Mouse (Mus musculus): ENCODE data around the gene Mical2.

The Mical2 gene

DNA sequence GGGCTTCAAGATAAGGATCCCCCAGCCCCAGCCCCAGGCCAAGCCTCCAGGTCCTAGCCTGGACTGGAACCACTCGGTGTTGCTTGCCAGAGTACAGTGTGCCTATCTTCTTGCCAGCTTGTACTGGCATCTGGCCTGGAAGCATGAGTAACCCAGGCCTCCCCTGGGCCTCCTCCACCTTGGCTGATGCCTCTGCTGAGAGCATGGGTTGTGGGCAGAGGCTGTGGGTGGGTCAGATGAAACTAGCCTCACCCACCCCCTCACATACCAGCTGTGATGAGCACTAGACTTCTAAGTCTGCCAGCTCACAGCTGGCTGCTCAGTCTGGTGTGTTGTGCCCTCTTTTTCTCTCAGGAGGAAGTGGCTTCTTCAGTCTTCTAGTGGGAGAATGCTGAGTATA lies 90.6 kb downstream of the Mical2 start:
- peak in 1 of 2 experiments; percentile 69 for DNase-seq (ENCODE audit: low spot score in 2 of 2)

DNA sequence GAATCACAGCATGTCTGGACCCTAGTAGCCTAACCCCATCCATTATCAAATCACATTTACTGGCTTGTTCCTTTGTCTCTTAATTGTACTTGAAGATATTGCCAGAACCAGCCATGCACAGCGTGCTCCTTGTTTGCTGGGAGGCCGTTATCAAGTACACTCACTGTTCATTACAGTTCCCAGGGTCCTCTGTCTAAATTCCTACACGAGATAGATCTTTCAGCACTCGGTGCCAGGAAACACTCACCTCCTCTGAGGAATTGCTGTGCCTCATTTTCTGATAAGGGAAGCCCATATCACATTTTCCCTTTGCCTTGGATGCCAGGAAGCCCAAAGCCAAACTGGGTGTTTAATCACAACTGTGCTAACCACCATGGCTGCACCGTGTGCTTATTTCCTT lies 91.8 kb downstream of the Mical2 start:
- no peak for DNase-seq (ENCODE audit: low spot score in 2 of 2)

DNA sequence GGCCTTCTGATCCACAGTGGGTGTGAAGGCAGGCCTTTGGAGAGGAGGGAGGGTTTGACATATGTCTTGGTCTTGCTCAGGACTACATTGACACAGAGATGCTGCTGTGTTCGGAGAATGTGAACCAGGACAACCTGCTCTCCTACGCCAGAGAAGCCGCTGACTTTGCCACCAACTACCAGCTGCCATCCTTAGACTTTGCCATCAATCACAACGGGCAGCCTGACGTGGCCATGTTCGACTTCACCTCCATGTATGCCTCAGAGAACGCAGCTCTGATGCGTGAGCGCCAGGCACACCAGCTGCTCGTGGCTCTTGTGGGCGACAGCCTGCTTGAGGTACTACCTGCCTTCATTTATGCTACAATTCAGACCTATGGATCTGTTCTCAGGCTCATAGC lies 92.7 kb downstream of the Mical2 start:
- DNase-seq (ENCODE audit: low spot score in 2 of 2), result no peak

DNA sequence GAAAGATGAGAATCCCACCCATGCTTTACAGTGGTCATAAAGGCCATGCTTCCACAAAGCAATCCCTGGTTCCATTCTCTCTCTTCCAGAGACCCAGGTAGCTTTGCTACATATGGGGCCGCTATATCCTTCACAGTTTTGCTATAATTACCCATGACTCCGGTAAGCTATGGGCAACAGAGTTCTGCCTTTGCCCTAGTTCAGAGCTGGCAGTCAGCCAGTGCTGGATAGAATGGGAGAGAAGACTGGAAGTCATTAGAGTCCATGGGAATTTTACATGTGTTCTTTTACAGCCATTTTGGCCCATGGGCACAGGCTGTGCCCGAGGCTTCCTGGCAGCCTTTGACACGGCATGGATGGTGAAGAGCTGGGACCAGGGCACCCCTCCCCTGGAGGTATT lies 93.8 kb downstream of the Mical2 start:
- DNase-seq (ENCODE audit: low spot score in 2 of 2), result no peak

DNA sequence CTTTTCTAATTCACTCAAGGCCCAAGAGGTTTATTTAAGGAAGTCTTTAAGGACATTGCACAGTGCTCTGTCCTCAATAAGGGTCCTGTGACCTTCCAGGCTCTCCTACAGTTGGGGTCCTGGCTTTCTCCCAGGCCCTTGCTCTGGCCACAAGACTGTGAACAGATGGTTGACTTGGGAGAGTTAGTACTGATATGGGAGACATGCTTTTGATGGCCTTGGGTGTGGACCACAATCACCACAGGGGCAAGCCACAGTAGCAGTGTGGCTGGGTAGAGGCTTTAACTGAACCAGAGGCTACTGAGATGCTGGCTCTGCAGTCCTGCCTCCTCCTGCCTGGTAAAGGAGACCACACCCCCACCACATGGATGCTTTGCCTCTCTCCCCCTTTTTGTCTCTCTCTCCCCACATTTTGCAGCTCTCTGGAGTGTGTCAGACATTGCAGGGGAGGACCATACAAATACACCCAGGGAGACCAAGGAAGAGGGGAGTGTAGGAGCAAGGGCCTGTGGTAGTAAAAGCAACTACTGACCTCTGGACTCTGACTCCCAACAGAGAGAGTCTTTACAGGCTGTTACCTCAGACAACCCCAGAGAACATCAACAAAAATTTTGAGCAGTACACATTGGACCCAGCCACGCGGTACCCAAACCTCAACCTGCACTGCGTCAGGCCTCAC lies 94.5 kb downstream of the Mical2 start:
- DNase-seq (ENCODE audit: low spot score in 2 of 2), result no peak

DNA sequence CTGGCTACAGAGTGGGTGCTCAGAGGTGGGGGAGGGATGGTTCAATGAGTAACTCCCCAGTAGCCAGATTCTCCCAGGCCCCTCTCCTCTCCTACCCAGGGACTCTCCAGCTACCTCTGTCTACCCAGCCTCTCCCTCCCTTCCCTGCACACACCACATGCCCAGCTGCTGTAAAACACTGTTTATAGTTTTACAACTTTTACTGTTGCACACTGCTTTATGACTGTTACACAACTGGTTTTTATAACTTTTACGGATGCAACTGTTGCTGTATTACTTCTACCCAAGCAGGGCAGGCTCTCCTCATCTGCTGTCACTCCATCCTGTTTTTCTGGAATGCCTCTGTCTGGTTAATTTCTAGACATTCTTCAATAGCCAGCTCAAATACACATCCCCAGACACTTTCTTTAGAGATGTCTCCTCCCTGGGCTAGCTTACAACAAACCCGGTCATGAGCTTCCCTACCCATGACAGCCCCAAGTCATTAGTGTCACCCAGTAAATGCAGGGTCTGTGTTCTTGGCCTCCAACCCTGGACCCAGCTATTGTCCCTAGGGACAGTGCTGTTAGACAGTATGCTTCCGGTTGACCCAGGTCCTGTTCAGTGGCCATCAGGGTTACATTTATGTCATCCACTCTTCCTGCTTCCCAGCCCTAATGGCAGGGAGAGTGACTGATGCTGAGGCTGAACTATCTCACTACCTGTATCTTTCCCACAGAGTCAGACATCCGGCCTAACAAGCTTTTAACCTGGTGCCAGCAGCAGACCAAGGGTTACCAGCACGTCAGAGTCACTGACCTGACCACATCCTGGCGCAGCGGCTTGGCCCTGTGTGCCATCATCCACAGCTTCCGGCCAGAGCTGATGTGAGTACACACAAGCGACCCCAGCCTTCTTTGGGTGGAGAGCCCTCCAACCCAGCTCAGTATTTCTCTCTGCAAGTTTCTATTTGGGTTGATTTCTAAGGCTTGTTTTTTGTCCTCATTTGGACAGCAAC lies 96.4 kb downstream of the Mical2 start:
- no peak for DNase-seq (ENCODE audit: low spot score in 2 of 2)

DNA sequence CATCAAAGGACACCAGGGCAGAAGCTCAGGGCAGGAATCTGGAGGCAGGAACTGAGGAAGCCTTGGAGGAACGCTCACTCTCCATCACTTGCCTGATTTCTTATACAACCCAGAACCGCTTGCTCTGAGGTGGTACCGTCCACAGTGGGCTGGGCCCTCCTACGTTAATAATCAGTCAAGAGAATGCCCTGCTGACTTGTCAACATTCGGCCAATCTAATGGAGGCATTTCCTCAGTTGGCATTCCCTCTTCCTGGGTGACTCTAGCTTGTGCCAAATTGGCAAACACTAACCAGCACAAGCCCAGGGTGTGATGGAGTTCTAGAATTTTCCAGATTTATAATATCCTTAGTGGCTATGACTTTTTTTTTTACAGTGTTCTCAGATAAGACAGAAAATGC lies 98.9 kb downstream of the Mical2 start:
- no peak for DNase-seq (ENCODE audit: low spot score in 2 of 2)

DNA sequence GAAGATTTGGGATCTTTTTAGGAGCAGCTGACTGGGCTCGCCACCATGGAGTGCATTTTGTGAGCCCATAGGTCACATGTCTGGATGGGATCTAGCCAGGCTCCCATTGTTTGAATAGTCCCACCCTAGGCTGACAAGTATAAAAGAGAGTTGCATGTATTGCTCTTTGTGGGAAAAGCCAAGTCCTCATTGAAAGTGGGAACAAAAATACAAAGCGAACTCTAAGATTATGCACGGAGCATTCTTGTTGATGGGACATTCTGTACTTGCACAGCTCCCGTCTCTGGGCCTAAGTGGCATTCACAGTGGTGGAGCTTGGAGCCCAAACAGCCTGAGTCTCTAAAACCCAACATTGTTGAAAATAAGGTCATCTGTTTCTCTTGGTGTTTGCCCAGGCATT lies 101.2 kb downstream of the Mical2 start:
- DNase-seq (ENCODE audit: low spot score in 2 of 2), result no peak

DNA sequence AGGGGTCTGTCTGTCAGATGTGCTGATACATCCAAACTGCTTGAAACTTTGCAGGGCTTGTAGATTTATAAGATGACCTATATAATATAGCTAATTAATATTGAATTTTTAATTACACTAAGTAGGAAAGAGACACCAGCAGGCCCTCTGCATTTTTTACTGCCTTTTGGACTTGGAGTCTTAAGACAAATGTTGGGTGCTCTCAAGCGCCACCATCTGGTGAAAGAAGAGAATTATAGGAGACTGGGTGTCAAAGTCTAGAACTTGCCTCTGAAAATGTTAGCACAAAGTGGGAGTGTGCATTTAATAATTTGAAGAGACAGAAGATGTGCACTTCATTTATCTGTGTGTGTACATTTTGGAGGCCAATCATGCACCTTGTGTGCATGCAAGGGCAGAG lies 103.3 kb downstream of the Mical2 start:
- DNase-seq (ENCODE audit: low spot score in 2 of 2), result peak; percentile 33 to 35

DNA sequence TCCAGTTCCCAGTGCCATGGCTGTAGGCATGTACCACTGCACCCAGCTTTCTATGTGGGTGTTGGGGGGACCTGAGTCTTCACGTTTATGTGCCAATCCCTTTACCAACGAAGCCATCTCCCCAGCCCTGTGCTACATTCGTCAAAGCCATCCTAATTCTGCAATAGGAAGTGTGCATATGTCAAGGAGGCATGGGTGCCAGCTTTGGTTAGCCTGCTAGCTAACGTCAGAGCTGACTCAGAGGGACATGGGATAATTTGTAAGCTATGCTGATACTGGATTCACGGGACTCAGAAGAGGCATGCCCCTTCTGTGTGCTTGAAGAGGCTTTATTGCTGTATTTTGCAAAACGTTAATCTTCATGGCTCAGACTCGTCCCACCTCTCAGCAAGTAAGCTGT lies 103.8 kb downstream of the Mical2 start:
- no peak for DNase-seq (ENCODE audit: low spot score in 2 of 2)

DNA sequence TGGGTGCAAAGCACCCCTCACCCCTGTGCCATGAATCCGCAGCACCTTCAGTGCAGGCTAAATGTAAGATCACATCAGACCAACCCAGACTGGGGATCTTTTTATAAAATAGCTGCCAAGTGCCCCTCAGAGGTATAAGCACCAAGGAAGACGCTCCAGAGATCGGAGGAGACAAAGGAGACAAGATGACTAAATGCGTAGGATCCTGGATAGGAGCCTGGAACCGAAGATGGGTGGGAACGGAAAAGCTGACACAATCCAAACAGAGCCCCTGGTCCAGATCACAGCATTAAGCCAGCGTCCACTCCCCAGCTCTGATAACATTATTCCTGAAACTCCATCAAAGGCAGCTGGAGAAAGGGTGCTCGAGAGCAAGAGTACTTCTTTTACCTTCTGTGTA lies 105.3 kb downstream of the Mical2 start:
- DNase-seq (ENCODE audit: low spot score in 2 of 2), result no peak

DNA sequence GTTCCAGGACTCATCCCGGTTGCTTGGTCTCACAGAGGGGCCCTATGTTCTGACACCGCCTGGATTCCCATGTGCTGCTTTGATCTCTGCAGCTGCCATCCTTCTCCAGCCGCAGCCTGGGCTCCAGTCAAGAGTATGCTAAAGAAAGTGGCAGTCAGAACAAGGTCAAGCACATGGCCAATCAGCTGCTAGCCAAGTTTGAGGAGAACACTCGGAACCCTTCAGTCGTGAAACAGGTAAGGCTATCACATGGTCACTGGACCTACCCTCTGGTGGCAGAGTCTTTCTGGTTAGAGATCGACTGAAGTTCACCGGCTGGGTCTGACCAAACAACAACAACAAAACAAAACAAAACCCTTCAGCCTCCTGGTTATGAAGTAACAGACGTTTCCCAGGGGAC lies 106.1 kb downstream of the Mical2 start:
- DNase-seq (ENCODE audit: low spot score in 2 of 2), result no peak

DNA sequence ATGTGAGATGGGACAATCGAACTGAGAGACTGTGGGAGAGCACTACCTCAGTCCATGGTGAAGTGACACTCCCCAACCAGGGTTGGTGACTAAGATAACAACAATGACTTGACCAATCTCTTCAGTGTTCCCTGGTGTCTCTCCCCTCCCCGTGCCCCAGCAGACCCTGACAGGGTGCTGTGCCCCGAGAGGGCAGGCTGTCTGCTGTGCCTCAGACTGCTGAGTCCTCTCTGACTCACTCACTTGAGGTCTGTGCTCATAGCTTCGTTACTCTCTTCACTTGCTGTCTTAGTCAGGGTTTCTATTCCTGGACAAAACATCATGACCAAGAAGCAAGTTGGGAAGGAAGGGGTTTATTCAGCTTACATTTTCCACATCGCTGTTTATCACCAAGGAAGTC lies 106.8 kb downstream of the Mical2 start:
- DNase-seq (ENCODE audit: low spot score in 2 of 2), result no peak

DNA sequence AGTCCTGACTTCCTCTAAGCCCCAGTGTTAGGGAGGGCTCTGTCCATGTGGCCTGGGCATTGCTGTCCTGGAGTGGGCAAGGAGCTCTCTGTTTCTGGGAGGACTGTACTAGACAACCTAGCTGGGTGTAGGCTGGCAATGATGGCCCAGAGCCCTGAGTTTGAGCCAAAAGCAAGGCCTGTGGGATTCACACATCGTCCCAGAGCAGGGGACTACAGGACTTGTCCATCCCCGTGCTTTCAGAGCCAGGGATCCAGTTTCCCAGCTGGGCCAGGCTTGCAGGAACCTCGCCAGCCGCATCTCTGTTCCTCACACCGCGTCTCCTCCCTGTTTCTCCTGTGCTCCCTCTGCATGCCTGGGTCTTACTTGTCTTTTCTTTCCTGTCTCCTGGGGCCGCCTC lies 107.7 kb downstream of the Mical2 start:
- no peak for DNase-seq (ENCODE audit: low spot score in 2 of 2)

DNA sequence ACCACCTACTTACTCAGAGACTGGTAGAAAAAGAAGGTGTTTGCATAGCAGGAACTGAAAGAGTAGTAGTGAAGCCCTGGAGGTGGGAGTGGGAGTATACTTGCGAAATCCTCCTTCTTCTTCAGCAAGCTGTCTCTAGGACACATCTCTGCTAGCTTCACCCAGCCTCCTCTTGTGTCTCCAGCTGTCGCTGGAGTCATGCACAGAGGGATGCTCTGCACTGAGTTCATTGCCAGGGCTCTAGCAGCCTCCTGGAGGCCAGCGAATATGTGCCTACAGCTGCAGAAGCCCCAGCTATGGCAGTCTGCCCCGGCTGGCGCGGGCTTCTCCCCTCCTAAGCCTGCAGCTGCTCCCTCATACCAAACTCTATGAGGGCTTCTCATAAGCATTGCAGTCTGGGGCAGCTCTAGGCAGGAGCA lies 110.6 kb downstream of the Mical2 start:
- no peak for DNase-seq (ENCODE audit: low spot score in 2 of 2)

DNA sequence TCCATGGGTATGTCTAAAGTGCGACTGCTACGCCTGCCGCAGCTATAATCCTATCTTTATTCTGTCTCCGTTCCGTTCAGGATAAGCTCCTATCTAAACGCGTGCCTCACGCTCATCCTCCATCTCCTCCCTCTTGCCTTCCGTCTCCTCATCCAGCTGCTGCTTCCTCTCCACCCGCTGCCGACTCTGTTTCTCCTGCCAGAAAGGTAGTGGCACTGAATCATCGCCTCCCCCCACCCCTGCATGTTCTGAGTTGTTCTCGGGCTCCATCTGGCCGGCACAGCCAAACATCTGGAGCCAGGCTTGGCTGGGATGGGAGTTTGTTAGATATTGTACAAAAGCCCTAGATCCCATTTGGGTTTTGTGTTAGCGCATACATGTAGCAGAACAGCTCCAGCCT lies 111.1 kb downstream of the Mical2 start:
- DNase-seq (ENCODE audit: low spot score in 2 of 2), result peak; percentile 37 to 39

DNA sequence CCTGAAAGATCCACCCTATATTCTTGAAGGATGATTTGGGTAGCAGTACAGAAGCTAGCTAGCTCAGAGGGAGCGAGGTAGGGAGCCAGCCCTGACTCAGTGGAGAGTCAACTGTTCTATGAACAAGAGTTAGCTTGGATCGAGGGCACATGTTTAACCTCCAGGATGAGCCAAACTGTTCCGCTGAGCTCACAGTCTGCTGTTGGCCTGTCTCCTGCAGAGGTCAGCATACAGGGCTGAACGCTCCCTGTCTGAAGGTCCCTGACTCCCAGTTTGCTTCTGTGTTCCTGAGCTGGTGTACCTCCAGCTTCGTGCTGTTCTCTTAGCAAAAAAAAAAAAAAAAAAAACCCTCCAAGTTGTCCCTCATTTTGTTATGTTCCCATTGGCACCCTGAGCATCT lies 112.1 kb downstream of the Mical2 start:
- no peak for DNase-seq (ENCODE audit: low spot score in 2 of 2)

DNA sequence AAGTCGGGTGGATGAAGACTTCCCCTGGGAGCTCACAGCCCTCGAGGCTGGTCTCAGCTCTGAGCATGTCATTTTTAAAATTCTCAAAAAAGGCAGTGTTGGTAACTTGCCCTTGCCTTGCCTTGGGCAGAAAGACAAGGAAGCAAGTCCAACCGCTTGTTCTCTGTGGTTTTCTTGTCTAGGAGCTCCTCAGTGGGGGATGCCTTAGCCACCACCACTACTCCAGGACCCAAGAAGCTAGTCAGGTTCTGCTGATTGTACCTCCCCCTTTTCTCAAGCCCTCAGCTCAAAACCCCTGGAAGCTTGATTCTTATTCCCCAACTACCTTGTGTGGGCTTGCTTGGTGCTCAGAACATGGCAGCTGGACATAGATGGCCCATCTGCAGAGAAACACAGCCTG lies 115.4 kb downstream of the Mical2 start:
- no peak for DNase-seq (ENCODE audit: low spot score in 2 of 2)

DNA sequence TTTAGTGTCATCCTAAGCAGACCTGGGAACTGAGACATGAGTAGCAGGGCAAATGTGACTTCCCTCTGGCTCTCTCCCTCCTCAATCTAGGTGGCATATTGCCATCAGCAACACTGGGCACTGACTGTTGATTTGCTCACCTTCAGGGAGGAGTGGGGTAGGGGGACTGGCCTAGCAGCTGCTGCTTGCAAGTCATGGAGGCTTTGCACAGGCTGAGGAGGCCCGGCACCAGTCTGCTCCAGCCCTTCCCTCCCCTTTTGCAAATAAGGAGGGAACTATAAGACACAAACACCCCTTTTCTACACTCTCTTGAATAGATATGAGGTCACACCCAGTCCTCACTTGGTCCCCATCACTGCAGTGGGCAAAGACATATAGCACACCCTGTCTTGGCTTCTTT lies 120.0 kb downstream of the Mical2 start:
- DNase-seq (ENCODE audit: low spot score in 2 of 2), result no peak

DNA sequence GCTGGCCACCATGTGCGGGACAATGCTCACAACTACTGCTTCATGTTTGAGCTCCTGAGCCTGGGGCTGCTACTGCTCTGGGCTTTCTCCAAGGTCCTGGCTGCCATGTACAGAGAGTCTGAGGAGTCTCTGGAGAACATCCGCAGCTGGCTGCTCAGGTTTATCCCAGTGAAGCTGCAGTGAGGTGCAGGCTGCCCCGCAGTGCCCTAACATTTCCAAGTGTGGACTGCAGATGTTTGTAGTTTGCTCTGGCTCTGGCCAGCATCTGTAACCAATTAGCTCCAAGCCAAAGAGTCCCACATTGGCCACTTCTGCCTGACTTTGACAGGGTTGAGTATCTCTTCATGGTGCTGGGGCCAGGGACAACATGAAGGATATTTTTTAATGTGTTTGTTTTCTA lies 125.9 kb downstream of the Mical2 start:
- no peak for DNase-seq (ENCODE audit: low spot score in 2 of 2)

DNA sequence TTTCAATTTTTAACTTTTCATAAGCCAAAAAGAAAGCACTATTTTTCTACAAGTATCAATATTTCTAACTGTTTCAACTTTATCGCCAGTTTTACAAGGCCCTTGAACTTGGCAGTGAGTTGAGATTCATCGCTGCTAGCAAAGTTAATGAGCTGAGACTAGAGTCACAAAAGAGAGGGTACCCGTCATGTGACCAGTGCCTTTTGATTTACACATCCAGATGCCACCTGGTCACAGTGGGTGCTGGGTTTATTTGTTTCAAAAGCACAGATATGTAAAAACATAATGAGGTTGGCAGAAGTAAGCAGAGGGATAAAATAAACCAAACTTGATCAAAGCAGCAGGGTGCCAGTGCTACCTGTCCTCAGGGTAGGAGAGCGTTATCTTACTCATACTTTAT lies 126.3 kb downstream of the Mical2 start:
- no peak for DNase-seq (ENCODE audit: low spot score in 2 of 2)

DNA sequence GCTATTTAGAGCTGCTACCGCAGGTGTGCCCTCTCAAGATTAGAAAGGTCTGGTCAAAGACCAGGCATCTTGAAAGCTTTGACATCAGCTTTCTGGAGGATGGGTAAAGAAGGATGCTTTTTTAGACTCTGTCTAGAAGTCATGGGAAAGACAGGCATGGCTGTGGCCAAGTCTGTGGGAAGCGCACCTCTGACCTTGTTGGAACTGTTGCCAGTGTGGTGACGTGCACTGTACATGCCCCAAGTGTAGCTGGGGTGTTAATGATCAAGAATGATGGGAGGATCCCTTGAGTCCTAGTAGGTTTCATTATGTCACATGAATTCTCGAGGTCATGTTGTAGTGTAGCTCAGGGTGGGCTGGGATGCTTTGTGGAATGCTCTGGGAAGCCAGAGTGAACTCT lies 127.4 kb downstream of the Mical2 start:
- DNase-seq (ENCODE audit: low spot score in 2 of 2), result no peak

DNA sequence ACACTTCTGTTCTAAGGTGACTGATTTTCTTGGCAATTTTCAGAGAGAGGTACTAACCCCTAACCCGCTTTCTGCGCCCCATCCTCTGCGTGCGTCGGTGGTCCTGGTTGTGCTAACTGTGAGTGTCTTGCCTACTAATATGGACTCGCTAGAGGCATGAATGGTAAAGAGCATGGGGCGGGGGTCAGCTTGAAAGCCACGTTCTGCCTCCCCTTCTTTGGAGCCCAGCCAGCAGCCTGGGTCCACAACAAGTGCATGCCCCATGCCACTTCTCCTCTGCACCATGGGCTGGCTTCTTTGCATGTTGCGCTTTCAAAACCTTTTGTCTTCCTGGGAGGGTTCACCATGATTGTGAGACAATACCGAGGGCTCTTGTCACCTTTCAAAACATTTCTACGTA lies 128.3 kb downstream of the Mical2 start:
- DNase-seq (ENCODE audit: low spot score in 2 of 2), result no peak
